Mouse (Mus musculus): Measurements from ENCODE around the gene Slc1a5. TPM values are rescaled to one million over a fixed set of nuclear protein-coding genes. Genes with fewer than 3 reads are reported as not detected.
A peak's percentile ranks its signal among the peaks of the same experiment; 100 is the strongest.

The Slc1a5 gene
- polyA plus RNA-seq, 1 experiment from 2014 or later = 55.8 TPM

- Histone ChIP-seq H3K9me3 (replicated peaks; ENCODE audit: low read length) (no peaks in the 10 kb centered on the region), H3K4me2 (ENCODE audit: low read length) (peak overlapping the region; percentile 25; the same call in 1 of the 2 replicates), H3K27me3 (ENCODE audit: insufficient read depth, low read length) (no peaks in the 10 kb centered on the region), H3K4me1 (replicated peaks; ENCODE audit: insufficient read depth, low read length) (no peaks in the 10 kb centered on the region), H3K9ac (ENCODE audit: low read depth, low read length) (no peak overlapping the region), H3K36me3 (ENCODE audit: insufficient read depth, low read length) (no peaks in the 10 kb centered on the region), H3K27ac (peak overlapping the region; percentile 82), H3K4me3 (replicated peaks; ENCODE audit: low read depth, low read length) (no peak overlapping the region)
- ATAC-seq (replicated peaks; ENCODE audit: low FRiP score, low read depth) = peak; percentile 61; the same call in 1 of the 2 replicates
- WGBS = 36% methylated on average over 10 of the region's 10 CpGs
- peak; percentile 91 for DNase-seq (ENCODE audit: low spot score)
- TF ChIP-seq CTCF (IDR thresholded peaks at IDR 0.05; ENCODE audit: low read depth) = no peak
These were observed 20.1 kb upstream of the Slc1a5 start for GRCm38 (mm10) chr7:16761005-16761481.

GRCm38 (mm10) chr7:16761630-16762029 lies 19.5 kb upstream of the Slc1a5 start:
- peak; percentile 24 for DNase-seq (ENCODE audit: low spot score)
- 0 out of 2 replicates have a peak, but pooled peaks have one; percentile 7 for ATAC-seq (replicated peaks; ENCODE audit: low FRiP score, low read depth)
- WGBS = 50% methylated on average over 5 of the region's 5 CpGs
- Histone ChIP-seq H3K4me1 (replicated peaks; ENCODE audit: insufficient read depth, low read length) (no peaks in the 10 kb centered on the region), H3K27ac (peak overlapping the region; percentile 65), H3K36me3 (ENCODE audit: insufficient read depth, low read length) (no peaks in the 10 kb centered on the region), H3K27me3 (ENCODE audit: insufficient read depth, low read length) (no peaks in the 10 kb centered on the region), H3K9ac (ENCODE audit: low read depth, low read length) (no peak overlapping the region), H3K4me2 (ENCODE audit: low read length) (no peak overlapping the region), H3K4me3 (replicated peaks; ENCODE audit: low read depth, low read length) (no peak overlapping the region), H3K9me3 (replicated peaks; ENCODE audit: low read length) (no peaks in the 10 kb centered on the region)
- TF ChIP-seq CTCF (IDR thresholded peaks at IDR 0.05; ENCODE audit: low read depth) = no peak

GRCm38 (mm10) chr7:16763463-16764218 lies 17.5 kb upstream of the Slc1a5 start:
- Histone ChIP-seq H3K36me3 (ENCODE audit: insufficient read depth, low read length) (no peaks in the 10 kb centered on the region), H3K27ac (no peak overlapping the region), H3K4me1 (replicated peaks; ENCODE audit: insufficient read depth, low read length) (no peaks in the 10 kb centered on the region), H3K9me3 (replicated peaks; ENCODE audit: low read length) (no peaks in the 10 kb centered on the region), H3K4me2 (ENCODE audit: low read length) (no peak overlapping the region), H3K4me3 (replicated peaks; ENCODE audit: low read depth, low read length) (no peak overlapping the region), H3K9ac (ENCODE audit: low read depth, low read length) (no peak overlapping the region), H3K27me3 (ENCODE audit: insufficient read depth, low read length) (no peaks in the 10 kb centered on the region)
- DNase-seq (ENCODE audit: low spot score) = no peak
- TF ChIP-seq CTCF (IDR thresholded peaks at IDR 0.05; ENCODE audit: low read depth) = no peak
- 87% methylated on average over 7 of the region's 7 CpGs for WGBS
- ATAC-seq (replicated peaks; ENCODE audit: low FRiP score, low read depth) = no peak

GRCm38 (mm10) chr7:16766443-16766842 lies 14.7 kb upstream of the Slc1a5 start:
- no peak for TF ChIP-seq CTCF (IDR thresholded peaks at IDR 0.05; ENCODE audit: low read depth)
- ATAC-seq (replicated peaks; ENCODE audit: low FRiP score, low read depth) = no peak
- H3K9ac ChIP-seq (ENCODE audit: low read depth, low read length) = no peak overlapping the region
- no peak overlapping the region for H3K4me3 ChIP-seq (replicated peaks; ENCODE audit: low read depth, low read length)
- no peaks in the 10 kb centered on the region for H3K36me3 ChIP-seq (ENCODE audit: insufficient read depth, low read length)
- WGBS = 53% methylated on average over 2 of the region's 2 CpGs
- no peaks in the 10 kb centered on the region for H3K9me3 ChIP-seq (replicated peaks; ENCODE audit: low read length)
- H3K4me2 ChIP-seq (ENCODE audit: low read length) = no peak overlapping the region
- H3K27ac ChIP-seq = no peak overlapping the region
- no peaks in the 10 kb centered on the region for H3K27me3 ChIP-seq (ENCODE audit: insufficient read depth, low read length)
- DNase-seq (ENCODE audit: low spot score) = no peak
- no peaks in the 10 kb centered on the region for H3K4me1 ChIP-seq (replicated peaks; ENCODE audit: insufficient read depth, low read length)

GRCm38 (mm10) chr7:16775888-16776287 lies 5.3 kb upstream of the Slc1a5 start:
- peak; percentile 39 for DNase-seq (ENCODE audit: low spot score)
- H3K4me1 ChIP-seq (replicated peaks; ENCODE audit: insufficient read depth, low read length) = no peaks in the 10 kb centered on the region
- H3K27me3 ChIP-seq (ENCODE audit: insufficient read depth, low read length) = no peaks in the 10 kb centered on the region
- H3K9ac ChIP-seq (ENCODE audit: low read depth, low read length) = no peak overlapping the region
- H3K4me3 ChIP-seq (replicated peaks; ENCODE audit: low read depth, low read length) = no peak overlapping the region
- no peak overlapping the region; the same call in 1 of the 2 replicates for H3K27ac ChIP-seq
- H3K9me3 ChIP-seq (replicated peaks; ENCODE audit: low read length) = no peaks in the 10 kb centered on the region
- peak; percentile 22; the same call in 1 of the 2 replicates for ATAC-seq (replicated peaks; ENCODE audit: low FRiP score, low read depth)
- no peak overlapping the region for H3K4me2 ChIP-seq (ENCODE audit: low read length)
- H3K36me3 ChIP-seq (ENCODE audit: insufficient read depth, low read length) = no peaks in the 10 kb centered on the region
- WGBS = 24% methylated on average over 5 of the region's 5 CpGs
- TF ChIP-seq CTCF (IDR thresholded peaks at IDR 0.05; ENCODE audit: low read depth) = no peak

GRCm38 (mm10) chr7:16780076-16780475 lies 1.1 kb upstream of the Slc1a5 start:
- Histone ChIP-seq H3K27me3 (ENCODE audit: insufficient read depth, low read length) (no peaks in the 10 kb centered on the region), H3K9ac (ENCODE audit: low read depth, low read length) (no peak overlapping the region), H3K4me2 (ENCODE audit: low read length) (no peak overlapping the region), H3K4me1 (replicated peaks; ENCODE audit: insufficient read depth, low read length) (peaks cover 21% of the 10 kb centered on the region), H3K4me3 (replicated peaks; ENCODE audit: low read depth, low read length) (no peak overlapping the region), H3K9me3 (replicated peaks; ENCODE audit: low read length) (no peaks in the 10 kb centered on the region), H3K27ac (peak overlapping the region; percentile 85), H3K36me3 (ENCODE audit: insufficient read depth, low read length) (no peaks in the 10 kb centered on the region)
- DNase-seq (ENCODE audit: low spot score) (peak; percentile 42), ATAC-seq (replicated peaks; ENCODE audit: low FRiP score, low read depth) (peak; percentile 35)
- 43% methylated on average over 5 of the region's 5 CpGs for WGBS
- no peak for TF ChIP-seq CTCF (IDR thresholded peaks at IDR 0.05; ENCODE audit: low read depth)

Measured in kidney, postnatal 0 days (tissue).